Mouse (Mus musculus): ENCODE measurements around the gene Foxk2.
"Not testable (repeated sequence)": the region's sequence is repeated elsewhere in the genome, so short reads cannot be mapped to it uniquely, and the experiment has no call there.

Gene Foxk2

GRCm38 (mm10) chr11:121278011-121278410 lies 18.2 kb downstream of the Foxk2 start:
- no peak for DNase-seq (ENCODE audit: low read depth, low spot score)

DNA sequence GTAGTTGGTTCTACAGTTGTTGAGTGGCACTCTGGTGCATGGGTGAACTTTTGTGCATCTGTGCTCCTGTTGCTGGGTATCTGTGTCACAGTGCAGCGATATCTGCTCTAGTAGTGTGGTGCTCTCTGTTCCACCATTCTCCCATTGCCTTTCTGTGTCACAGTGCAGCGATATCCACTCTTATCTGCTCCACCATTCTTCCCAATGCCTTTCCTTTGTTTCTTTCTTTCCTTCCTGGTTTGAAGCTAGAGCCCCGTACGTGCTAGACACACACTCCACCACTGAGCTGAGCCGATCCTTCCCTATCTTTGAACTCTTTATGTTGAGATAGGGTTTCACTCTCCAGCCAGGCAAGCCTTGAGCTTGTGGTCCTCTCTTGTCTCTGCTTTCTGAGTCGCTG lies 23.1 kb downstream of the Foxk2 start:
- no peak for DNase-seq (ENCODE audit: low read depth, low spot score)

- no peak for DNase-seq (ENCODE audit: low read depth, low spot score)
These were observed 30.1 kb downstream of the Foxk2 start for GRCm38 (mm10) chr11:121289859-121290258.

DNA sequence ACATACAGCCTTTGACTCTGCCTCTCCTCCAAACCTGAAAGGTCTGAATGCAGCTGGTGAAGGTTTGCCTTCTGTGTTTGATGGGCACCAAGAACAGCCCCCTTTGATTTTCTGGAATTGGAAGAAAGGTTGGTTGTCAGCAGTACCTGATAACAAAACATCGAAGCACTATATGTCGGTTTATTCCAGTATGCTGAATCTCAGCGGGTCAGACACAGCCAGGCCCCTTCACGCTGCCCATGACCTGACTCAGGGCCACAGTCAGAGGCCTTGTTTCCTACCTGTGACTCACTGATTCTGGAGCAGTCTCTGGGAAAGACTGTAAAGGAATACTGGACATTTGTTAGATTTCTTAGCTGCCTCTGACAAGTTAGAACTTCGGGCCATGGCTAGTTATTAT lies 35.0 kb downstream of the Foxk2 start:
- DNase-seq (ENCODE audit: low read depth, low spot score): no peak

DNA sequence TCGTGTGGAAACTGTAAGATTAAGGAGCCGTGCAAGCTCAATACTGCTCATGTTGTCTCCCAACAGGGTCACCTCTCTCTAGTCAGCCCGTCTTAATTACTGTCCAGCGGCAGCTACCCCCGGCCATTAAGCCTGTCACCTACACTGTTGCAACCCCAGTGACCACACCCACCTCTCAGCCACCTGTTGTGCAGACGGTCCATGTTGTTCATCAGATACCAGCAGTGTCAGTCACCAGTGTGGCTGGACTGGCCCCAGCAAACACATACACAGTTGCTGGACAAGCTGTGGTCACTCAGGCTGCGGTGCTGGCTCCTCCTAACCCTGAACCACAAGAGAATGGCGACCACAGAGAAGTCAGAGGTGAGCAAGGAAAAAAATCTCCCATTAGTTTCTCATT lies 38.7 kb downstream of the Foxk2 start:
- DNase-seq (ENCODE audit: low read depth, low spot score): no peak

DNA sequence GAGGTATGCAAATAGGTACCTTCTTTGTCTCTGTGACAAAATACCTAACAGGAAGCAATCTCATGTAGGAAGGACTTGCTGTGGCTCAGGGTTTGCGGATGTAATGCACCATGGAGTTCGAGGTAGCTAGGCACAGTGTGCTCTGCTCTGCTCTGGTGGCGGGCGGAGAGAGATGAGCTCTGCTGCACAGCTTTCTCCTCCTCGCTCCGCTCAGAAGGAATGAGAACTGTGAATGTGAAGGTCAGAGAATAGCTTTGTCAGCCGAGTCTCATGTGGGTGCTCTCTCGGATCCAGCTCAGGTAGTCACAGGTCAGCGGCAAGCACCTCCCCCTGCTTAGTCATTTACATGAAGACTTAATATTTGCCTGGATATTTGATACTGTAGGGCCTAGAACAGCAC lies 40.5 kb downstream of the Foxk2 start:
- DNase-seq (ENCODE audit: low read depth, low spot score): no peak

DNA sequence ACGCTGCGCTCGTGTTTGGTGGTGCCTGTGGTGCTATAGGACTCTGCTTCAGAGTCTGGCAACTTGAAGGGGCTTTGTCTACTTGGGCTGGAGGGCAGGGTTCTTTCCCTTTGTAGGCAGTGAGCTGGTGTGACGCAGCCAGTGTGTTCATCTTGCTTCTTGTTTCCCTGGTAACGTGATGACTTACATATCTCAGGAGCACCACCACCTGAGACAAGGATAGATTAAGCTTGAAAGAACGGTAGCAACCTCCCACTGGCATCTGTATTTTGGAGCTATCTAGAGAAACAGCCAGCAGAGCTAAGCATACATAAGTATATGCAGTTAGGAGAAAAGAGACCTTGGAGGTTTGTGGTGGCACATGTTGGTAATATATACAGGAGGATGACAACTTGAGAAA lies 45.6 kb downstream of the Foxk2 start:
- DNase-seq (ENCODE audit: low read depth, low spot score): no peak

DNA sequence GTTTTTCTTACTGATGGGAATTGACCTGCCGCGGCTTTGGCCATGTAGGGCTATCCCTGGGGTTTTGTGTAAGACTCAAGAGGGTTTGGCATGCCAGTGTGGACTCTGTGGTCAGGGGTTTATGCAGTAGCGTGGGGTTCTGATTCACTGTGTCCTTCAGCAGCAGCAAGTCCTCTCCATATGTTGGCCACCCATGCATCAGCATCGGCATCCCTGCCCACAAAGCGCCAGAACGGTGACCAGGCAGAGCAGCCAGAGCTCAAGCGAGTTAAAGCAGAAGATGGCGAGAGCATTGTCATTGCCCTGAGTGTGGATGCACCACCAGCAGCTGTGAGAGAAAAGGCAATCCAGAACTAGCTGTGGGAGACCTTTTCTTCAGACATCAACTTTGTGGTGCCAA lies 46.8 kb downstream of the Foxk2 start:
- DNase-seq (ENCODE audit: low read depth, low spot score): no peak

DNA sequence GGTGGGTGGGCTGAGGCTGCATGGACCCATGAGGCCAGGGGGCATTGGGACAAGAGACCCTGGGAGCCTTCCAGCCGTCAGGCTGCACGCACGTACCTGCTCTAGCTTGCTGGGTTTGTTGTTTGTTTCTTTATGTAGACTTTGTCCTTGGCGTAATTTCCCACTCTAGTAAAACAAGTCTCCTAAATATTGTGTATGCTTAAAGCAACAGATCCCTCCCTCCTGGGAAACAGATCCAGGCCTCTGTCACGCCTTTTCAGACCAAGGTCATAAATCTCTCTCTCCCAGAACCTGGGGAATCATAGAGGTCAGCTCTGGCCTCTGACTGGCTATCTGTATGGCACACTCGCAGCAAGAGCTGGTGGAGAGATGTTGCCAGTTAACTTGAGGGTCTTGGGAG lies 47.9 kb downstream of the Foxk2 start:
- not testable (repeated sequence) for DNase-seq (ENCODE audit: low read depth, low spot score)

DNA sequence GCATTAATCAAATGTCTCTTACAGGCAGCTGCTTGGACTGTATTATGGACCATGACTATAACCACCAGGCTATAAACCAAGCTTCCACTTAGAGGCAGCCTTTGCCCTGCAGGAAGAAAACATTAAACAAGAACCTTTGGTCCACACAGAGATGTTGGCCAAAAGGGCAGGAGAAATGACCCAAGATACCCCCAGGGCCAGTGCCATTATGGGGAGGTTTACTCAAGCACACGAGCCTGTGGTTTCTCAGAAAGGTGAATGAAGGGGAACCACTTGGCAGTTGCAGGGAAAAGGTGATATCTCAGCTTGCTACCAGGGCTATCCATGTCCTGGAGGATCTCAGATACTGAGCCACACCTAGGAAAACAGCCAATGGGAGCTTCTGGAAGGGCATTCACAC lies 66.2 kb downstream of the Foxk2 start:
- no peak for DNase-seq (ENCODE audit: low read depth, low spot score)

GRCm38 (mm10) chr11:121326681-121327080 lies 66.9 kb downstream of the Foxk2 start:
- no peak for DNase-seq (ENCODE audit: low read depth, low spot score)

DNA sequence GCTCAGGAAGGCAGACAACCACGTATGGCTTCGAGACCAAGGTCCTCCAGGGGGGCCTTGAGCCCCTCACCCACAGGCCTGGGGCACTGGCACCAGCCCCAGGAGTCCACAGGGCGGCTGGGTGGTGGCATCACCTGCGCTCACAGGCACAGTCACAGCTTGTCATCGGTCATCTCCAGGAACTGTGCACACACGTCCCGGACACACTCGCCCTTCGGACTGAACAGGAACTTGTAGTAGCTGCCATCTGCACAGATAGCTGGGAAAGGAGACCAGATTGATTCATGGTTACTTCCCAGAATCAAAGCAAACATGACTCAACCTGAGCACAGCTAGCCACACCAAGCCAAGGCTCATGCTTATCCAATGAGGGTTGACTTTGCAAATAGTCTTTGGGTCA lies 68.4 kb downstream of the Foxk2 start:
- no peak for DNase-seq (ENCODE audit: low read depth, low spot score)

GRCm38 (mm10) chr11:121328619-121329018 lies 68.8 kb downstream of the Foxk2 start:
- no peak for DNase-seq (ENCODE audit: low read depth, low spot score)

DNA sequence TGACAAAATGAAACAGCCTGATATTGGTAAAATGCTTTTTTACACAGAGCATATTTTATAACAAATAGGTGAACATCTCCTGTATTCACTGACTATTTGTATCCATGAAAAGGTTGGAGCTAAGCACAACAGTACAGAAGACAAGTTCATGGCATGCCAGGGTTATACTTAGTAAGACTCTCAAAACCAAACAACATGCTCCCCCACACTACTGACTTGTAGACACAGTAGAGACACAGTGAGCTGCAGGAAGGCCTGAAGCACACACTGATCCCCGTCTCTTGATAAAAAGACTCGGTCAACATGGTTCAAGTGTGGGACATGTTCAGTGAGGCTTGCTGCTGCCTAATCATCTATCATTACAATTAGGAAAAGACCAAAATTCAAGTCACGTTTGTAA lies 71.9 kb downstream of the Foxk2 start:
- DNase-seq (ENCODE audit: low read depth, low spot score): no peak

DNA sequence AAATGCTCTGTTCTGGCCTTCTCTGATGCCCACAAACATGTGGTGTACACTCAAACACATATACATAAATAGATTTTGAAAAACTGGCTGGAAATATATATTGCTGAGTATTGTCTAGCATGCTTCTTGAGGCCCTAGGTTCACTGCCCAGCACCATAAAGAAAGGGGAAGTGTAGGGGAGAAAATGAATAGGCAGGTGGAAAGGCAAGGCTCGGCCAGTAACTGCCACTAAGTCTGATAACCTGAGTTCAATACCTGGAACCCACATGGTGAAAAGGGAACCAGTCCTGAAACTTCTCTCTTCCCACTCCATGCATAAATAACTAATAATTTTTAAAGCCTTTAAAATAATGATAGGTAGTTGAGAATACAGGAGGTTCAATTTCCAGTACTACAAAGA lies 79.9 kb downstream of the Foxk2 start:
- no peak for DNase-seq (ENCODE audit: low read depth, low spot score)

DNA sequence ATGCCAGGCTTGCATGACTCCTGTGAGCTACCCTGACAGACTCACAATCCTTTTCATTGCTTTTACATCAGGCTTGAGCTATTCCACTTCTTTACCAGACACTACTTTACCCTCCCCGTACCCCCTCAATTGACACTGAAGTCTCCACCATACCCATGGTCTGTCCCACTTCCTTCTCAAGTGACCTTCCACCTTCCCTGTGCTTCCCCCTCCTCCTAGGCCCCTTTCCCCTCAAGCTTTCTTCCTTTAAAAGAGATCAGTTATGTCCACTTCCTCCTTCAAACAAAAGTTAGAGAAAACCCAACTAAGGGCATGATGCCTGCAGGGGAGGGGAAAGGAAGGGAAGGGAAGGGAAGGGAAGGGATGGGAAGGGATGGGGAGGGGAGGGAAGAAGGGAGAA lies 80.5 kb downstream of the Foxk2 start:
- no peak for DNase-seq (ENCODE audit: low read depth, low spot score)

DNA sequence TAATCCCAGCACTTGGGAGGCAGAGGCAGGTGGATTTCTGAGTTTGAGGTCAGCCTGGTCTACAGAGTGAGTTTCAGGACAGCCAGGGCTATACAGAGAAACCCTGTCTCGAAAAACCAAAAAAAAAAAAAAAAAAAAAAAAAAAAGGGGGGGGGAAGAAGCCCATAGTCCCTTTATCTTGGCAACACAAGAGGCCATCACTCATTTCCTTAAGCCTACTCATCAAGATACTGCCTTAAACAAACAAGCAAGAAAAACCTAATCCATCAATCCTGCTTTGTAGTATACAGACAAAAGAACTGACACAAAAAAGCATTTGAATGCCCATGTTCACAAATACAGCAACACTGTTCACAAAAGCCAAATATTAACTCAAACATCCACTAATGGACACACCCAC lies 82.6 kb downstream of the Foxk2 start:
- not testable (repeated sequence) for DNase-seq (ENCODE audit: low read depth, low spot score)

DNA sequence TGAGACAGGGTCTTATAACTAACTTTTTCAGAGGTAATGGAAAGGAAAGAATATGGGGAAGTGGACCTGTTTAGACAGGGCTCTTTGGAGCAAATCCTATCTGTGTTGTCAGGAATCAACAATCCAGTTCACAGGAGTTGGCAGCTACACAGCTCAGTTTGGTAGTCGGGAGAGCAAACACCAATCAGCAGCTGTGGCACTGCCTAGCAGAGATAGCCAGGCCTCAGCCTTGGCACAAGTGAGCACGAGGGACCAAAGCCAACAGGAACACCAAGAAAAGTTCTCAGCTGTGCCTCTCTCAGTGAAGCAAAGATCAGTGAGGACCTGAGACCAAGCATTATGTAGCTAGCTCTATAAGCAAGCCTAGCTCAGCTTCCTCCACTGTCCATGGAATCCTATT lies 87.2 kb downstream of the Foxk2 start:
- no peak for DNase-seq (ENCODE audit: low read depth, low spot score)

DNA sequence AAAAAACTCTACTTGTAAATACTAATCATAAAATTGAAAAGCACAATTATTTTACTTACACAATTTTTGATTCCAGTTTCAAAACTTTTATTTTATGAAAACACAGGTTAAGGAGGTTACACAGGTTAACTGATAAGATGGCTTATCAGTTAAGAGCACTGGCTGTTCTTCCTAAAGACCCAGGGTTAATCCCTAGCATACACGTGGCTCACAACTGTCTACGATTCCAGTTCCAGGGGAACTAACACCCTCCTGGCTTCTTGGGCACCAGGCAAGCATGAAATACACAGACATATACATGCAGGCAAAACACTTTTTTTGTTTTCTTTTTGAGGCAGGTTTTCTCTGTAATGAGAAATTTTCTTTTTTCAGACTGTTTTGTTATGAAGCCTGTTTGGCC lies 88.4 kb downstream of the Foxk2 start:
- no peak for DNase-seq (ENCODE audit: low read depth, low spot score)

- DNase-seq (ENCODE audit: low read depth, low spot score): not testable (repeated sequence)
These were observed 88.9 kb downstream of the Foxk2 start for GRCm38 (mm10) chr11:121348727-121349126.

- peak; percentile 20 for DNase-seq (ENCODE audit: low read depth, low spot score)
These were observed 93.7 kb downstream of the Foxk2 start for GRCm38 (mm10) chr11:121353326-121354090.

DNA sequence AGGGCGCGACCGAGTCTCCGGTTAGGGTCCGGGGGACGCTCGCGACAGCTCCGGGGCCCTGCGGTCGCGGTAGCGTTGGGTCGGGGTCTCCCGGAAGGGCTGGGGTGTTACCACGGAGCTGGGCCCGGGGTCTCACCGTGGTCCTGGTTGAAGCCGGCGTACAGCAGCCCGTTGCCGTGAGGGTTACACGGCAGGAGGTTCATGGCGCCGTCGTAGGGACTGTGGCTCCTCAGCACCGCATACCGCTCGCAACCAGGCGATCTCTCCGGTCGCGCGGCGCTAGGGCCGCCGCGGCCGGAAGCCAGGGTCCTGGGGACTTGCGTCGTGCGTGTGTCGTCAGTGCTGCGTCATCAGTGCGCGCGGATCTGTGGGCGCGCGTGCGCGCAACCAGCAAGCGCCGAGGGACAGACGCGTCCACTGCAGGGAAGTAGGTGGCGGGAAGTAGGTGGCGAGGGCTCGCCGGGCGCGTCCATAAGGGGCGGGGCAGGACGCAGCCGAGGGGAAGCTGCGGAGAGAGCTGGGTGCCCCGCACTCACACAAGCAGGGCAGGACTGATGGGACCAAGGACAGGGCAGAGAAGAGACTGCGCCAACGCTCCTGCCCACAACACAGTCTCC lies 94.4 kb downstream of the Foxk2 start, which contains the start of gene Wdr45b:
Gene Wdr45b, minus strand, starts transcription at position 355 of the 617 bp plus-strand sequence.
- DNase-seq (ENCODE audit: low read depth, low spot score): peak; percentile 88
